Mouse (Mus musculus) hindbrain, embryonic 16.5 days (tissue): ENCODE data around the gene Defa32. TPM values are rescaled to one million over a fixed set of nuclear protein-coding genes. Genes with fewer than 3 reads are reported as not detected.
"Not testable (repeated sequence)": the region's sequence is repeated elsewhere in the genome, so short reads cannot be mapped to it uniquely, and the experiment has no call there.

Source experiments
- ATAC-seq: fragments of 200-750 bp; cut with Nextera tagmentation; 2 replicates; pipeline ENCODE4 v1.8.0; 2017; ENCODE audit warnings: moderate TSS enrichment, moderate library complexity
- H3K27ac ChIP-seq: fragments of 300-500 bp; sonication (generic); 2 replicates; pipeline ENCODE4 v1.5.1; 2014; ENCODE audit warnings: low read depth, mild to moderate bottlenecking, control low read depth, low read length, moderate library complexity
- H3K27me3 ChIP-seq: fragments of 300-500 bp; sonication (generic); replicated peaks from 2 replicates; pipeline ENCODE4 v1.6.1; 2014; ENCODE audit warnings: low read length; ENCODE audit not compliant: control insufficient read depth, insufficient read depth
- H3K36me3 ChIP-seq: fragments of 300-500 bp; sonication (generic); 2 replicates; pipeline ENCODE4 v1.6.1; 2014; ENCODE audit warnings: mild to moderate bottlenecking, low read length, moderate library complexity, mixed read lengths; ENCODE audit not compliant: control insufficient read depth, insufficient read depth
- H3K4me1 ChIP-seq: fragments of 300-500 bp; sonication (generic); 2 replicates; pipeline ENCODE4 v1.6.1; 2014; ENCODE audit warnings: low read depth, low read length; ENCODE audit not compliant: control insufficient read depth, insufficient read depth
- H3K4me2 ChIP-seq: fragments of 300-500 bp; sonication (generic); 2 replicates; pipeline ENCODE4 v1.6.1; 2014; ENCODE audit warnings: mild to moderate bottlenecking, low read length, control low read depth, moderate library complexity
- H3K4me3 ChIP-seq: fragments of 300-500 bp; sonication (generic); 2 replicates; pipeline ENCODE4 v1.5.1; 2014; ENCODE audit warnings: mild to moderate bottlenecking, low read length, control low read depth, moderate library complexity
- H3K9ac ChIP-seq: fragments of 300-500 bp; sonication (generic); 2 replicates; pipeline ENCODE4 v1.6.1; 2014; ENCODE audit warnings: low read depth, mild to moderate bottlenecking, control low read depth, low read length, moderate library complexity
- H3K9me3 ChIP-seq: fragments of 300-500 bp; sonication (generic); 2 replicates; pipeline ENCODE4 v1.6.1; 2014; ENCODE audit warnings: mild to moderate bottlenecking, low read length, moderate library complexity; ENCODE audit not compliant: control insufficient read depth
- WGBS: fragments of 180-500 bp; shearing (Covaris S2); extraction: QIAGEN DNeasy Blood & Tissue Kit; methylation state at CpG from one replicate; pipeline ENCODE4 v1.1.7; 2014; 5-methylcytosine and 5-hydroxymethylcytosine counted together
- polyA plus RNA-seq: library from polyadenylated mRNA; unstranded; fragments of >200 nt; fragmentation: Nextera tagmentation; extraction: Ambion mirVana; gene quantifications from 2 replicates; pipeline ENCODE4 v1.2.1, GENCODE M21; 2015

Defa32 gene
- polyA plus RNA-seq, result not detected in 2 replicates

DNA sequence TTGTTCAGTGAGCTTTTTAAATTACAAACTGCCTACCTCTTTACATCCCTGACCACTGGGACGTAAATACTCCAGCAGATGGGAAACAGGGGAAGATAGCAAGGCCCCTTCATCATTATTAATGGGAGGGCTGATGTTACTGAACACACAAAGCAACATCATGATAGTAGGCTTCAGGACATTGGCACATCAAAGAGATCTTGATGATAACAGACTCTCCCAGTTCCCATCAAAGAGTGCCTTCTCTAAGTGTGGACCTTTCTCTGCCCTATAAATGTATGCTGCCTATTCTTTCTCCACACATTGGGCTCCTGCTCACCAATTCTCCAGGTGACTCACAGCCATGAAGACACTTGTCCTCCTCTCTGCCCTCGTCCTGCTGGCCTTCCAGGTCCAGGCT, at the start of gene Defa32:
TSS of gene Defa32 (plus strand) at position 301 of the 400 bp plus-strand sequence.
- not testable (repeated sequence) for H3K27ac ChIP-seq, H3K4me2 ChIP-seq, H3K9me3 ChIP-seq, ATAC-seq, H3K4me3 ChIP-seq, H3K9ac ChIP-seq, H3K4me1 ChIP-seq, H3K36me3 ChIP-seq, H3K27me3 ChIP-seq
- WGBS, result no CpG with 5 or more reads among the region's 2 CpGs

DNA sequence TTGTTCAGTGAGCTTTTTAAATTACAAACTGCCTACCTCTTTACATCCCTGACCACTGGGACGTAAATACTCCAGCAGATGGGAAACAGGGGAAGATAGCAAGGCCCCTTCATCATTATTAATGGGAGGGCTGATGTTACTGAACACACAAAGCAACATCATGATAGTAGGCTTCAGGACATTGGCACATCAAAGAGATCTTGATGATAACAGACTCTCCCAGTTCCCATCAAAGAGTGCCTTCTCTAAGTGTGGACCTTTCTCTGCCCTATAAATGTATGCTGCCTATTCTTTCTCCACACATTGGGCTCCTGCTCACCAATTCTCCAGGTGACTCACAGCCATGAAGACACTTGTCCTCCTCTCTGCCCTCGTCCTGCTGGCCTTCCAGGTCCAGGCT, 19.9 kb upstream of the Defa32 start, which contains the start of gene Defa20:
TSS of gene Defa20 (plus strand) at position 301 of the 400 bp plus-strand sequence.
- H3K9me3 ChIP-seq, H3K4me1 ChIP-seq, H3K36me3 ChIP-seq, H3K4me2 ChIP-seq, H3K27ac ChIP-seq, ATAC-seq, H3K4me3 ChIP-seq, H3K9ac ChIP-seq, H3K27me3 ChIP-seq: not testable (repeated sequence)
- no CpG with 5 or more reads among the region's 2 CpGs for WGBS

DNA sequence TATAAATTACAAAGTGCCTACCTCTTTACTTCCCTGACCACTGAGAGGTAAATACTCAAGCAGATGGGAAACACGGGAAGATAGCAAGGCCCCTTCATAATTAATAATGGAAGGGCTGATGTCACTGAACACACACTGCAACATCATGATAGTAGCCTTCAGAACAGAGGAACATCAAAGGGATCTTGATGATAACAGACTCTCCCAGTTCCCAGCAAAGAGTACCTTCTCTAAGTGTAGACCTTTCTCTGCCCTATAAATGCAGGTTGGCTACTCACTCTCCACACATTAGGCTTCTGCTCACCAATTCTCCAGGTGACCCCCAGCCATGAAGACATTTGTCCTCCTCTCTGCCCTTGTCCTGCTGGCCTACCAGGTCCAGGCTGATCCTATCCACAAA, 36.3 kb downstream of the Defa32 start, which contains the start of gene Defa37:
TSS of gene Defa37 (plus strand) at position 301 of the 400 bp plus-strand sequence.
- not testable (repeated sequence) for H3K4me1 ChIP-seq, H3K27ac ChIP-seq, H3K9me3 ChIP-seq, H3K4me2 ChIP-seq, H3K4me3 ChIP-seq, H3K27me3 ChIP-seq, H3K36me3 ChIP-seq, ATAC-seq, H3K9ac ChIP-seq
- WGBS, result no CpG with 5 or more reads among the region's 1 CpGs

Other genes starting within 250 kb of the Defa32 start
- not detected in 2 replicates for gene Defa27, start 213.5 kb upstream of the Defa32 start, polyA plus RNA-seq
- not detected in 2 replicates for gene Defa29, start 202.0 kb upstream of the Defa32 start, polyA plus RNA-seq
- gene Defa2, start 150.5 kb upstream of the Defa32 start, polyA plus RNA-seq, result not detected in 2 replicates
- not detected in 2 replicates for gene Defa33, start 137.2 kb upstream of the Defa32 start, polyA plus RNA-seq
- not detected in 2 replicates for gene Defa36, start 101.6 kb upstream of the Defa32 start, polyA plus RNA-seq
- gene Gm7849, start 72.5 kb upstream of the Defa32 start, polyA plus RNA-seq, result not detected in 2 replicates
- gene Defa20, start 19.8 kb upstream of the Defa32 start, polyA plus RNA-seq, result not detected in 2 replicates
- not detected in 2 replicates for gene Defa37, start 36.4 kb downstream of the Defa32 start, polyA plus RNA-seq
- not detected in 2 replicates for gene Defa28, start 54.0 kb downstream of the Defa32 start, polyA plus RNA-seq
- not detected in 2 replicates for gene Gm7861, start 65.5 kb downstream of the Defa32 start, polyA plus RNA-seq
- gene Defa26, start 89.2 kb downstream of the Defa32 start, polyA plus RNA-seq, result not detected in 2 replicates
- not detected in 2 replicates for gene Defa17, start 126.7 kb downstream of the Defa32 start, polyA plus RNA-seq
- not detected in 2 replicates for gene Defa34, start 136.8 kb downstream of the Defa32 start, polyA plus RNA-seq
- gene AY761184, start 174.6 kb downstream of the Defa32 start, polyA plus RNA-seq, result not detected in 2 replicates
- gene Defa24, start 205.5 kb downstream of the Defa32 start, polyA plus RNA-seq, result not detected in 2 replicates